Comparison of ENCODE assay signal across 8 mouse cellular contexts in genomic region chr13:31801703-31802305, GRCm38 (mm10). TPM values are rescaled to one million over a fixed set of nuclear protein-coding genes. Genes with fewer than 3 reads are reported as not detected.
DNase-seq lines count a peak whose midpoint lies in the region; ATAC-seq and TF ChIP-seq lines count a peak whose summit lies in the region.

No protein-coding gene starts in this region.

- H3K9ac ChIP-seq in heart, embryonic 16.5 days (ENCODE audit: low read length): peak overlapping the region; percentile 35; the same call in 1 of the 2 replicates
- no peak overlapping the region for H3K9ac ChIP-seq in limb, embryonic 15.5 days
- H3K9ac ChIP-seq in stomach, embryonic 16.5 days (ENCODE audit: low read length): no peak overlapping the region

- TF ChIP-seq CTCF in testis, adult 2 months (IDR thresholded peaks at IDR 0.05; ENCODE audit: control insufficient read depth, insufficient read depth, insufficient replicate concordance, low read depth, low read length): no peak

- no peaks in the 10 kb centered on the region for H3K9me3 ChIP-seq in heart, embryonic 16.5 days (replicated peaks; ENCODE audit: control insufficient read depth, low read length)
- H3K9me3 ChIP-seq in limb, embryonic 15.5 days: no peaks in the 10 kb centered on the region
- H3K9me3 ChIP-seq in stomach, embryonic 16.5 days (replicated peaks; ENCODE audit: control insufficient read depth, low read length): no peaks in the 10 kb centered on the region

- H3K27me3 ChIP-seq in testis, adult 2 months (ENCODE audit: control insufficient read depth, insufficient read depth, low read length): peaks cover 15% of the 10 kb centered on the region
- H3K27me3 ChIP-seq in heart, embryonic 16.5 days (ENCODE audit: control insufficient read depth, insufficient read depth, low read length): peaks cover 57% of the 10 kb centered on the region
- peaks cover 72% of the 10 kb centered on the region for H3K27me3 ChIP-seq in limb, embryonic 15.5 days
- H3K27me3 ChIP-seq in stomach, embryonic 16.5 days (ENCODE audit: control insufficient read depth, insufficient read depth, low read length): peaks cover 74% of the 10 kb centered on the region

- no peak for TF ChIP-seq POLR2A in testis, adult 2 months (IDR thresholded peaks at IDR 0.05; ENCODE audit: control insufficient read depth, low read depth, low read length)

- no peak overlapping the region for H3K27ac ChIP-seq in testis, adult 2 months (ENCODE audit: control insufficient read depth, insufficient read depth, low read depth, low read length)
- no peak overlapping the region for H3K27ac ChIP-seq in heart, embryonic 16.5 days (ENCODE audit: low read length)
- peak overlapping the region; percentile 51 for H3K27ac ChIP-seq in limb, embryonic 15.5 days
- no peak overlapping the region for H3K27ac ChIP-seq in stomach, embryonic 16.5 days (ENCODE audit: low read length)

- WGBS in heart, embryonic 16.5 days: 4% methylated on average over 25 of the region's 25 CpGs
- WGBS in limb, embryonic 15.5 days: 6% methylated on average over 25 of the region's 25 CpGs
- WGBS in stomach, embryonic 16.5 days: 5% methylated on average over 25 of the region's 25 CpGs

- ATAC-seq in heart, embryonic 16.5 days (replicated peaks; ENCODE audit: extremely low read depth, insufficient read depth, low FRiP score): no peak
- no peak for ATAC-seq in limb, embryonic 15.5 days (ENCODE audit: insufficient number of reproducible peaks, low FRiP score, low TSS enrichment, low read depth)
- no peak for ATAC-seq in stomach, embryonic 16.5 days (ENCODE audit: insufficient read depth, low FRiP score)
- ATAC-seq in monocyte, adult 5-6 weeks (replicated peaks; ENCODE audit: insufficient number of reproducible peaks, low FRiP score, low TSS enrichment, poor library complexity, severe bottlenecking): no peak

- H3K4me3 ChIP-seq in testis, adult 2 months (ENCODE audit: control insufficient read depth, low read depth, low read length): peak overlapping the region; percentile 40; the same call in 1 of the 2 replicates
- H3K4me3 ChIP-seq in heart, embryonic 16.5 days (ENCODE audit: low read length): peak overlapping the region; percentile 49
- H3K4me3 ChIP-seq in limb, embryonic 15.5 days: peak overlapping the region; percentile 35
- peak overlapping the region; percentile 40 for H3K4me3 ChIP-seq in stomach, embryonic 16.5 days (replicated peaks; ENCODE audit: low read length)

- H3K4me2 ChIP-seq in heart, embryonic 16.5 days (ENCODE audit: low read depth, low read length): peak overlapping the region; percentile 79
- H3K4me2 ChIP-seq in limb, embryonic 15.5 days: peak overlapping the region; percentile 63
- H3K4me2 ChIP-seq in stomach, embryonic 16.5 days (ENCODE audit: low read depth, low read length): peak overlapping the region; percentile 69

- H3K36me3 ChIP-seq in testis, adult 2 months (ENCODE audit: control insufficient read depth, insufficient read depth, low read length): no peaks in the 10 kb centered on the region
- no peaks in the 10 kb centered on the region for H3K36me3 ChIP-seq in heart, embryonic 16.5 days (ENCODE audit: control insufficient read depth, insufficient read depth)
- H3K36me3 ChIP-seq in limb, embryonic 15.5 days: no peaks in the 10 kb centered on the region
- H3K36me3 ChIP-seq in stomach, embryonic 16.5 days (ENCODE audit: control insufficient read depth, insufficient read depth, low read length): no peaks in the 10 kb centered on the region

- DNase-seq in testis, postnatal 10 days (ENCODE audit: low spot score): no peak
- no peak for DNase-seq in layer of hippocampus, adult 8-10 months (ENCODE audit: low spot score in 2 of 2)
- DNase-seq in left cerebral cortex, adult 8-10 months (ENCODE audit: low spot score in 2 of 2): no peak

- H3K4me1 ChIP-seq in testis, adult 2 months (ENCODE audit: control insufficient read depth, insufficient read depth, low read length): peaks cover 29% of the 10 kb centered on the region
- H3K4me1 ChIP-seq in heart, embryonic 16.5 days (ENCODE audit: control insufficient read depth, insufficient read depth, low read length): peaks cover 20% of the 10 kb centered on the region
- H3K4me1 ChIP-seq in limb, embryonic 15.5 days: peaks cover 49% of the 10 kb centered on the region
- H3K4me1 ChIP-seq in stomach, embryonic 16.5 days (ENCODE audit: control insufficient read depth, insufficient read depth, low read length): peaks cover 22% of the 10 kb centered on the region

RNA-seq across cellular contexts. Expression of gene Foxc1, which starts 4.6 kb away (rescaled TPM):
- 0.14 and 0.16 TPM in 2 replicates for polyA plus RNA-seq in testis, adult 2 months (2012; rRNA removed)
- 0.77 and 1.0 TPM in 2 replicates for polyA plus RNA-seq in heart, embryonic 16.5 days (2015; fragmentation: Nextera tagmentation; extraction: Ambion mirVana)
- polyA plus RNA-seq in limb, embryonic 15.5 days (2015; fragmentation: Nextera tagmentation; extraction: Ambion mirVana): 2.0 and 3.1 TPM in 2 replicates
- 0.12 and 0.14 TPM in 2 replicates for polyA plus RNA-seq in stomach, embryonic 16.5 days (2015; fragmentation: Nextera tagmentation; extraction: Ambion mirVana)
- 0.10 TPM in 1 of 3 replicates, not detected in the others for total RNA-seq in monocyte, adult 5-6 weeks (2017)
- total RNA-seq in layer of hippocampus, adult 8-10 months (2022): 1 to 10 TPM; 4.1 to 5.0 (median 4.7) TPM
- total RNA-seq in left cerebral cortex, adult 8-10 months (2022): 1 to 10 TPM; 4.2 to 5.4 (median 5.0) TPM
